Mouse (Mus musculus): ENCODE data around the gene Zmiz1.

The Zmiz1 gene

DNA sequence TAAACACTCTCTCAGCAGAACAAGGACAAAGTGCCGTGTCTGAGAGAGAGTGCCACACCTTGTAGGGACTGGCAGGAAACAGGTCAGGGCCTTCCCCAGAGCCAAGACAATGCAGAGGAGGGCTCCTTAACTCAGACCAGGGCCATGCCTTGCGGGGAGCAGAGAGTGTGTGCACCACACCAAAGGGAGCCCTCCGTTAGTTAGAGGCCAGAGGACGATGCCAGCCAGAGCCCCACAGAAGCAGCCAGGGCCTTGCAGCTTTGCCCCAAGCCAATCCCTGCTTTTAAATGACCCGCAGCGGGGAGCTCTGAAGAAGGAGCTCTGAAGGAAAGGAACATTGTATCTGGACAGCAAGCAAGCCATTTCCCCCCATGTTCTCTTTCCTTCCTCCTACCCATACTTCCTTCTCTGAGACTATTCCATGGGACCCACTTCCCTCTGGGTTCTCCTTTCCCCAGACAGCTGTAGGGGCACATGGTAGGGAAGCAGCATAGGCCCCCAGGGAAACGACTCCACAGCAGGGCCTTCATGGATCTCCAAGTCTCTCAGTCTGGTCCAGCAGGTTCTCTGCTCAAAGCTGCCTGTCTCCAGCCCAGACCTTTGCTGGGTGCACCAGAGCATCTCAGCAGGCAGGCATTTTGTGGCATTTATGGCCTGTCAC is 204.8 kb downstream of the Zmiz1 start:
- in situ Hi-C loops (cut with MboI, MseI): loop anchor here in 1 of 2 experiments (25.0 kb wide), 1 partner anchor 1151 kb away; no protein-coding TSS in a partner anchor

DNA sequence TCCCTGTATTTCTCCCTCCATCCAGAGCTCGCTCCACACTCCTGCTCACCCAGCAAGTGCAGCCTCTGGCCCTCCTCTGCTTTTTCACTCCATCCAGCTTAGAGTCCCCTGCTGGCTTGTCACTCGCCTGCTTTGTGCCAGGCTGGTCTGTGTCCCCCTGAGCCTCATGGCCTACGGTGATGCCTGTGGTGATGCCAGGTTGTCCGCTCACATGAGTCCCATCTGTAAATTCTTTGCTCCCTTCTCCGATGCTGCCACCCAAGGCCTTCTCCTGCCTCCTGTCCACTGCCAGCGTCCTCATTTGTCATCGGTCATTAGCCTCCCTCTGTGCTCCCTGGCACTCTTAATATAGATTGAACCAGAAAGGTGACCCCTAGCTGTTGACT is 205.3 kb downstream of the Zmiz1 start:
- in situ Hi-C loops (cut with MboI, MseI): loop anchor here in 1 of 2 experiments (25.0 kb wide), 1 partner anchor 1152 kb away; no protein-coding TSS in a partner anchor

DNA sequence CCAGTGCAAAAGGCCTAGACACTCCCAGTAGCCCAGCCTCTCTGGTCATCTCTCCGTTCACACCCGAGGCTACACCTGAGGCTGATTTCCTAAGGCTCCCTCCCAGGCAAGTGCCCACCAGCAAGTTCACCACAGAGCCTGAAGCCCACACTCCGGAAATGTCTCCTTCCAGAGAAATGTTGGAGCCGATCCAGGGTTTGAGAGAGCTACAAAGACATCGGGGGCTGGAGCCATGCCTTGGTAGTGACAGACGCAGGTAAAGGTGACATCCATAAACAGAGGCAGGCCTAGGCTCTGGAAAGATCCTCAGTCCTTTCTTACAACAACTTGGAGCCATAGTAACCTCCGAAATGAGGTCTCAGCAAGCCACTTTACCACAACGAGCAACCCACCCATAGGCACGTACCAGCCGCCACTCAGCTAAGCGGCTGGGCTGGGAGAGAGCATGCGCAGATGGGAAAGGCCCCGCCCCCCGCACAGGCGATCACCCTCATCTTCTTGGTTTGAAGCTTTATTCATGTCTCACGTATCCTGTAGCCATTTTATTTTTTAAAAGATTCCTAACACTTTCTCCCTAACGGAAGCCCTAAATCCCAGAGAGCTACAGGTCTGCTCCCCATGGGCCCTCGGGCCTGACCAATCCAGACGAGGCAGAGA is 206.5 kb downstream of the Zmiz1 start:
- in situ Hi-C loops (cut with MboI, MseI): loop anchor here in 1 of 2 experiments (25.0 kb wide), 1 partner anchor 1153 kb away; no protein-coding TSS in a partner anchor

DNA sequence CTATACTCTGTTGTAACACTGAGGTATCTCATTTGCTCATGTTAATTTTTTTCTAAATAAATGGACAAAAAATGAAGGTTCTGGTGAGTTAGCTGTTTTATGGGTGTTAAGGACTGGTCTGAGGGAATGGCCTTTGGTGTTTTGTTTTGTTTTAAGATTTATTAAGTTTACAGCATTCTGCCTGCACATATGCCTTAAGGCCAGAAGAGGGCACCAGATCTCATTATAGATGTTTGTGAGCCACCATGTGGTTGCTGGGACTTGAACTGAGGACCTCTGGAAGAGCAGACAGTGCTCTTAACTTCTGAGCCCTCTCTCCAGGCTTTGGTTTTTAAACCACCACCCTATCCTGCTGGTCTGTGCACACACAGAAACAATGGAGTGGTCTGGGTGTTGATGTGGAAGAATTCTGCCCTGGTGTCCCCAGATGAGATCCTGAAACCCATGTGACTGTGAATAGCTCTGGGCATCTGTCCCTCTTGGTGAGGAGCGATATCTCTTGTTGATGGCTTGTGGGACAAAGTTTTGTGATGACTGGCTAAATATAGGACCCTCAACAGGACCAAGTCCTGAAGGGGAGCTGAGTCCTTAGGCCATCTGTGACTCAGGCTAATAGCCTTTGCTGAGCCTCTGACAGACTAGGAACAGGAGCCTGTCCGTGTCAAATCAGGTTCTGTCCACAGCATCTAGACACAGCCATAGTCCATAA is 207.8 kb downstream of the Zmiz1 start:
- in situ Hi-C loops (cut with MboI, MseI): loop anchor here in 1 of 2 experiments (25.0 kb wide), 1 partner anchor 1155 kb away; no protein-coding TSS in a partner anchor

DNA sequence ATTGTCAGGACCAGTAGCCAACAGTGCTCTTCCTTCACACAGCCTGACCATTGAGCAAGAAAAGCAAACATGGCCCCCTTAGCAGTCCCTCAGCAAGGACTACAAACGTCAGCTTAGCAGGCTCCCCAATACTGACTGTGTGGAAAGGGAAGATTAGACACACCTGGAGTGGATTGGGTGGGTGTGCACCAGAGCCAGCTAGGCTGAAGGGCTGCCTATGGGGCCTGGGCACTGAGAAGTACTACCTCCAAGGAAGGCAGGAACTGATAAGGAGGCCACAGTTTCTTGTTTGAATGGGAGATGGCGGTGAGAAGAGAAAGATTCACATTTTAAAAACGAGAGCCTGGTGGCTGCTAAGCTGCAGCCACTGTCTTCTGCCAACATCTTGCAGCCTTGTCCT is 208.6 kb downstream of the Zmiz1 start:
- in situ Hi-C loops (cut with MboI, MseI): loop anchor here in 1 of 2 experiments (25.0 kb wide), 1 partner anchor 1155 kb away; no protein-coding TSS in a partner anchor

DNA sequence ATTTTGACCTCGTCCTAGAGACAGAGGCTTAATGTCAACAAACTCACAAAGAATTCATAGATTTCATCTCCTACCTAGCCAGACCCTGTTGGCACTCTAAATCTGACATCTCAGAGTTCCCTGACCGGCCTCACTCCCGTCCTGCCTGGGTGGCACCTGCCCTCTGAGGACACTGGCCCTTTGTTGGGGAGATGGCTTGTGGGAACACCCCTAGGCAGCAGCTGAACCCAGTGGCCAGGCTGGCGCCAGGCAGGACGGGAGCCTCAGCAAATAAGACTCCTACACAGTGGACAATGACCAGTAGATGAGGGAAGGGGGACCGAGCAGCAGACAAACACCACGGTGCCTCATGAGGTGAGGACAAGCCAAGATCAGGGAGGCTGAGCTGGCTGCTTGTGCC is 220.6 kb downstream of the Zmiz1 start:
- in situ Hi-C loops (cut with MboI, MseI): no loop called here

DNA sequence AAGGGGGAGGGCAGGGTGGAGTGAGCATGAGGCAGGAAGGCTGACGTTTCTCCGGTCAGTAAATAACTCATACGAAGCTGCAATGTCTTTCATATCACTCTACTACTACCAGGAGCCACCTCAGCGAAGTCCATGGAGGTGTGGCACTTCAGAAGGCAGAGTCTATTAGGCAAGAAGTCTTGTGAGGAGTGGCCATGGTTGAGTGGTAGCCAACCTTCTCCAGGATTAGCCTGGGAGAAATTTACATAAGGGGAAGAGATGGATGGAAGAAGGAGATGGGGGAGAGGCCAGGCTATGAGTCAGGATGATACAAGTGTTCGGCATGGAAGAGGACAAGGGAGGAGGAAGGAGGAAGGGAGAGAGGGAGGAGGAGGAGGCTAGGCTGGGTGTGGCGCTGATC is 223.0 kb downstream of the Zmiz1 start:
- in situ Hi-C loops (cut with MboI, MseI): no loop called here

DNA sequence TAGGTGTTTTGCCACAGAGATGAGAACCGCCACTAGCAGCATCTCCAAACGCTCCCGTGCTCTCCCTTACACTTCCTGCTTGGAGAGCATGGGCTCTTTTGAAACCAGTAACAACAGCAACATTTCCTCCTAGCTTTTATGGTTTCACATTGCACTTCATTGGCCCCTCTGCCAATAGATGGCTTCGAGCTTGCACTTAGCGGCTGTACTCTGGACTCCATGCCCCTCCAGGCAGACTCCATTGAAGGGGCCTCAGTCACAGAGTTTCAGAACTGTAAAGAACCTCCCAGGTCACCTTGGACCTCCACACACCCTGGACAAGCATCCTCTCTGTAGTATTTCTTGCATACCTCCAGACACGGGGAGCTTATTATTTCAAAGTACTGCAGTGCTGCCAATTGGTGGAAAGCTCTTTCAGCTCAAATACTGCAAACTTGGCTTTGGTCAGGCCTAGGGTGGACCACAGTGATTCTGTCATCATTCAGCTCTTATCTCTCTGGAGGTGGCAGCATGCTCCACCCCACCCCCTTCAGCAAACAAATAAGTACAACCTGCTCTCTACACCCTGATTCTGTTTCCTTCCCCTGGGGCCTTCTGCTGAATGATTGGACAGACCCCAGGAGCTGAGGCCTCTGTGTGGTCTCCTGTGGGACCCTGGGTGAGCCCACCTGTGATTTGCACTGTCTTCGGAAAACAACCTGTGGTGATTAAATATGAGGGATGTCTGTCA is 227.4 kb downstream of the Zmiz1 start:
- in situ Hi-C loops (cut with MboI, MseI): no loop called here

DNA sequence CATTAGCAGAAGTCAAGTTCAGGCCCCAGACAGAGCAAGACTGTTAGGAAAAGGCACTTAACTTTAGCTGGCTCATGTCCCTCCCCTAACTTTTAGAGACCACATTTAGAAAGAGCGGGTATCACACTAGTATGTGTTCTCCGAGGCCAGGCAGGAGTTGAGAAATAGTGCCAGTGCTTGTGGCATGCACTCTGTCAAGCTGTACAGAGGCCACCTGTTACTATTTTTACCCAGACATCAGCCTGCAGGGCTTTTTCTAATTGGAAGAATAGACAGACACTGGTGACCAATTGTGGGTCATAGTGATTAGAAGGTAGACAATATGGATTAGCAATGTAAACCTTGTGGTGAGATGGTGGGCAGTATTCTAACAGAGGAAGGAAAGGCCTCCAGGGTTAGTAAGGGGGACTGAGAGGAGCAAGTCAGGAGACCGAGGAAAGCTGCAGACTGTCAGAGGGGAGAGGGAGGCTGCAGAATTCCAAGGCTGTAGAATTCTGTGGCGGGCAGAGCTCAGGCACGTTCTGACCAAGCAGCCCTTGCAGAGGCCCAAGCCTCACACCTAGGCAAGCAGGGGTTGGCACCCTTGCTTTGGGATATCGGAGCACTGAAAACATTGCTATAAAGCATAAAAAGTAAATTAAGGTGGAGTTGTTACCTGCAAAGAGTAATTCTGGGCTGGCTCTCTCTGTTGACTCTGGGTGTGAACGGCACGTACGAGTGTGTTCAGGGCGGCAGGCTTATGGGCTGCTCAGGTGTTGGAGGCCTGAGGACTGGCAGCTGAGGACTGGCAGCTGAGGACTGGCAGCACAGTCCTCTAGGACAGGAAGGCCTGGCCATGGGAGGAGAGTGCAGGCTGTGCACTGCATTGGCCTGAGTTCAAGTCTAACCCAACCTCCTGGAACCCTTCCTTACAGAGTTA is 228.3 kb downstream of the Zmiz1 start:
- in situ Hi-C loops (cut with MboI, MseI): no loop called here

DNA sequence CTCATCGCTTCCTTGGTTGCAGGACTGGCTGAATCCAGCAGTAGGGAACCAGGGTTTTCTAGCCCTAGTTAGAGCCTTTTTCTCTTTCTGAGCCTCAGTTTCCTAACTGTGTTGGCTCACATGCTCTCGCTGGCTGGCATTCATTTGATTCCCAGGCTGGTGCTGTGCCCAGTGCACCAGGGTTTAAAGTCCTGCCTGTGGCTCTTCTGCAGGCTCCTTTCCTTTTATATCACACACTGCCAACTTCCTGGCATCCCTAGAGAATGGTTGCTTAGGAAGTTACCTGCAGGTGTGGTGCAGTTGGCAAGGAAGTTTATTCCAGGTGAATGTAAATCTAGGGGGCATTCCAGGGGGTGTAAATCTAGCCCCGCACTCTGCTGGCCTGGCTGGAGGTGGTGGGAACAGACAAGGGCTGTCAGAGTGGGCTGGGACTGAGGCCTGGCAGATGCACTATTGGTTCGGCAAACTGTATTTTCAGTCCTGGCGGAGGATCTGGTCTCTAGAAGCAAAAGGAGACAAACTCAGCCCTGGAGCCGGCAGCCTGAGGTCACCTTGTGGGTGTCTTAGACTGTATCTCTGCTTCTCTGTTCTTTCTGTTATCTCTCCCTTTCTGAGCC is 234.4 kb downstream of the Zmiz1 start:
- in situ Hi-C loops (cut with MboI, MseI): no loop called here

DNA sequence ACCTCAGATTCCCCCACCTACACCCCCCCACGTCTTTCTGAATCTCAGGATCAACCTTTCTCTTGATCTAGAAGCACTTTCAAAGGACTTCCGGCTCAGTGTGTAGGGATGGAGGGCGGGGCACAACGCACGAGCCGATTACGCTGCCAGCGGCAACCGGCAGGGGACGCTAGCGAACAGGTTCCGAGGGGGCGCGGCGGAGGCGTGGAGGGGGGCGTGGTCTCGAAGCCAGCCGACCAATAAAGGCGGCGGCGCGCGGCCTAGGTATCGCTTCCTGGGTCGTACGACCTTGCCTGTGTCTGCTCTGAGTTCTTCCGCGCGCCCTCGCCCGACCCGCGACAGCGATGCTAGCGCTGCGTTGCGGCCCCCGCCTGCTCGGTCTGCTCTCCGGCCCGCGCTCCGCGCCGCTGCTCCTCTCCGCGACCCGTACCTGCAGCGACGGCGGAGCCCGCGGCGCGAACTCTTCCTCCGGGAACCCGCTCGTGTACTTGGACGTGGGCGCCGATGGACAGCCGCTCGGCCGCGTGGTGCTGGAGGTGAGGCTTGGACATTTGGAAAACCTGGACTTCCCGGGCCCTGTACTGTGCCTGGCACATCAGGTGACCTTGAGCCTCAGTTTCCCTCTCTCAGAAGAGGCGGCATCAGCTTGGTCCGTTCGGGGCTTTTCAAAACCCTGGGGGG is 235.0 kb downstream of the Zmiz1 start, which contains the start of gene Ppif:
TSS of gene Ppif (plus strand) at position 267 of the 681 bp plus-strand sequence.
- in situ Hi-C loops (cut with MboI, MseI): no loop called here

DNA sequence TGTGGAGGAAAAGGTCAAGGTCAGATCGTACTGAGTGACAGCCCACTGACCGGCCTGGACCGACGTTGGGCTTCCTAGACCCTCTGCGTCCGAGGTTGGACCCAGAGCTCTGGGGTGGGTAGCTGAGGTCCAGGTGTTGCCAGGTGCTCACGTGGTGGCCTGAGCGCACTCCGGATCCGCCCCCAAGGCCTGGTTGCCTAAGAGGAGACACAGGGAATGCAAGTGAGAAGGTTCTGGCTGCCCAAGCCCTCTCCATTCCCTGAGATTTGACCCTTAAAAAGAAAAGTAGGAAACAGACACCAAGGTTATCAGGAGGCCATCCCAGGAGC is 235.5 kb downstream of the Zmiz1 start:
- in situ Hi-C loops (cut with MboI, MseI): no loop called here

DNA sequence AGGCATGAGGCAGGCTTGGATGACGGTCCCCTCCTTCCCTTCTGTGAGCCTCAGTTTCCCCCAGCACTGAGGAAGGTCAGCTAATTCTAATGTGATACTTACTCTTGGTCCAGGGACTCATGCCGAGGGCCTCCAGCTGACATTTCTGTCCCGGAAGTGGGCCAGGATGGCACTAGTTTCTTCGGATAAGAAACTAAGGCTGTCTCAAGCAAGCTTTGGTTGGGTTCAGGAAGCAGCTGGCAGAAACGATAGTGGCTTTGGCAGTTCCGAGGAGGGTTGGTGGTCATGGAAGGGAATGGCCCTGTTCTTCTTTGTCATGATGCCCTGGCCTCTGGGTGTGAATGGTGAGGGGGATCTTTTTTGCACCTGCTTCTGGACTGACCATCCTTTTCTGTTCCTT is 236.1 kb downstream of the Zmiz1 start:
- in situ Hi-C loops (cut with MboI, MseI): loop anchor here in 1 of 2 experiments (5.0 kb wide), 1 partner anchor 73 kb away; no protein-coding TSS in a partner anchor

DNA sequence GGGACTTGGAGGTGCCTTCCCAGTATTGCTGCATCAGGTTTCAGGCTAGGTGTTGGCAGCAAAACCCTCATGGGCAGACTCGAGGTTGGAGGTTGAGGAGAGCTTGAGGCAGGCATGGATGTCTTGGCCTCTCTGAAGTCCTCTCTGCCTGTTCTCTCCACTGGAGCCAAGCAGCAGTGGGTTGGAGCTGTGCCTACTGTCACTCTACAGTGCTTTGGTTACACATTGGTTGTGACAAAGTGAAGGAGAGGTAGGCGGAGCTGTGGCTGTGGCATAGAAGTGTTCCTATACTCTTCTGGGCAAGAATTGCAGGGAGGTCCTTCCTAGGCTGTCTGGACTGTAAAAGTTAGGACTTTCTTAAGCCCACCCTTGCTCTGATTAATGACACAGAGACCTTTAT is 237.4 kb downstream of the Zmiz1 start:
- in situ Hi-C loops (cut with MboI, MseI): loop anchor here in 1 of 2 experiments (5.0 kb wide), 1 partner anchor 74 kb away; no protein-coding TSS in a partner anchor

DNA sequence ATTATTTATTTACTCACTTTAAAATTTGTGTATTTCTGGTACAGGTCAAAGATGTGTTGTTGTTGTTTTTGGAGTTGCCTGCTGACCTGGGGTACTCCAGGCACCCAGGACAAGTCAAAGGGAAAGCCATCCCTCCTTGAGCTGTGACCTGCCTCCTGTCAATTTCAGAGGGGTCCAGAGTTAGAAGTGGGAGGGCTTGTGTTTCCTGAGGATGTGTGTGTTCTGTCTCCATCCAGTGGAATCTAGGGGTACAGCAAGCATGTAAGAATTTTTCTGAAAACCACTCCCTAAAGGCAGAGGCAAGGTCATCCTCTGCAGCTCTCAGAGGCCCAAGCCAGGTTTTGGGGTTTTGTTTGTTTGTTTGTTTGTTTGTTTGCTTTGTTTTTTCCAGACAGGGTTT is 243.0 kb downstream of the Zmiz1 start:
- in situ Hi-C loops (cut with MboI, MseI): loop anchor here in 1 of 2 experiments (10.0 to 25.0 kb wide), 3 partner anchors 335 to 717 kb away; partner anchors contain the start of gene Gm9780

DNA sequence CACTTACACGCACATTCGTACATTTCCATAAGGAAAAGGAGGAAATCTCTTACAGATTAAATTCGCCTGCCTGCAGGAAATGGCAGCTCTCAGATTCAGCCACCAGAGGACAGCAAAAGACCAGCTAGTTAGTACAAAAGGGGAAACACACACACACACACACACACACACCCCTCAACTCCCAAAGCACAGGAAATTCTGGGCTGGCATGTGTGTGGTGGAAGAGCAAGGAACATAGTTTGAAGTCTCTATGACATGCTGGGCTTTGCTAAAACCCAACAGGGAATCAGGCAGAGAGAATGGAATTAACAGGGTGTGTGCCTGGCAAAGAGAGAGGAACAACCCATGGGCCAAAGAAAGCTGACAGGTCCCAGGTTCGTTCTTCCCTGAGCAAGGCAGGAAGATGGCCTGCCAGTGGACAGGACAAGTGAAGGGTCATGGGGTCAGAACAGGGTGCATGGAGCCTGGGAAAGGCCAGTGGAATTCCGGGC is 248.8 kb downstream of the Zmiz1 start:
- in situ Hi-C loops (cut with MboI, MseI): loop anchor here in 1 of 2 experiments (10.0 to 25.0 kb wide), 3 partner anchors 330 to 723 kb away; partner anchors contain the start of gene Gm9780

DNA sequence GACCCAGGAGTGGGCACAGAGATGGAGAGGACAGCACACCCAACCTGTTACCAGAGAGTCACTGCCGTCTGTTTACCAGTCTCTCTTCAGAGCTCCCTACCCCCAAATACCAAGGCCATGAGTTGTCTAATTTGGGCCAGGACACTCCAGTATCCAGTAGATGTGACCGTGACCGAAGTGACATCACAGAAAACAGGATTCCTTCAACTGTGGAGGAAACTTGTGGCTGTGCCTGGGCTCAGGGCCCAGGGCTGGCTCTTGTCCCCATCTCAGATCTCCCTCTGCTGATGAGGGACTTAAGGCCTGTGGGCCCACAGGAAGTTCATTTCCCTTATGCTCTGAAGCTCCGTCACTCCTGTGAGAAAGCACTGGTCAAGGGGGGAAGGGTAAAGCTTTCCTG is 249.5 kb downstream of the Zmiz1 start:
- in situ Hi-C loops (cut with MboI, MseI): loop anchor here in 1 of 2 experiments (10.0 to 25.0 kb wide), 3 partner anchors 329 to 724 kb away; partner anchors contain the start of gene Gm9780

DNA sequence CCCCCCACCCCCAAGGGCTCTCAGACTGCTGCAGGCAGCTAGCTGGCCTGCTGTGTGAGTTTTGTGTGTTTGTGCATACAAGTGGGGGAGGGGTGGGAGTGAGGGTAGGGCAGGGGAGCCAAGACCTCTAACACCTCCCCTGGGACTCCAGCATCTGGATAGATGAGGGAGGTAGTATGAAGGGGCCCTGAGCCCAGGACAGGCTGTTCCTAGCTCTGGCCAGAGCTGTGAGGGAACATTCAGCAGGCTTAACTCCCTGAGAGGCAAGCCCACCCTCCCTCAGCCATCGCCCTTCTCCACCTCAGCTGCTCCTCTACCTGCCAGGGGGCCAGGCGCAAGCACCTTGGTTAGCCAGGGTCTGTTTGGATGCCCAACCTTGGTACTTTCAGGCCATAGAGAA is 249.9 kb downstream of the Zmiz1 start:
- in situ Hi-C loops (cut with MboI, MseI): loop anchor here in 1 of 2 experiments (10.0 to 25.0 kb wide), 3 partner anchors 328 to 724 kb away; partner anchors contain the start of gene Gm9780

DNA sequence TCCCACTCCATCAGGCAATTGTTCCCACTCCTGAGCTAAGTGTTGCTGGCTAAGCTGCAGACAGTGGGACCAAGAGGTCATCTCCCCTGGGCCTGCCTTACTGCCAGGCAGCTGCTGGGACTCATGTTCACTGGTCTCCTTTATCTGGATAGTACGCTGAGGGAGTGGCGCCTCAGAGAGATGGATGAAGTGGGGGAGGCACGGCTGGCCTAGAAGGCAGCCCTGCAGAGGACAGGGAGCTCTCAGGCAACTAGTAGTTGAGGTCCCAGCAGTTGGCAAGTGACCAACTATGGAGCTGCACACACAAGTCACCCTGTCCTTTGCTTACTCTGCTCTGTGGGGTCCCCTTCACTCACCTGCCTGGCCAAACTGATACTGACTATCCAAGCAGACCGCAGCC is 251.1 kb downstream of the Zmiz1 start:
- in situ Hi-C loops (cut with MboI, MseI): loop anchor here (5.0 to 25.0 kb wide), 4 partner anchors 57 to 1475 kb away; partner anchors contain the start of genes Gm9780 (in 1 of the 2) and Zcchc24 (in 1 of the 2)
